Mouse (Mus musculus): ENCODE measurements around the gene Kcmf1. TPM values are rescaled to one million over a fixed set of nuclear protein-coding genes. Genes with fewer than 3 reads are reported as not detected.

The Kcmf1 gene
- polyA plus RNA-seq, 1 experiment from 2014 or later, result 25.0 TPM

Other genes starting within 250 kb of the Kcmf1 start
- gene Tcf7l1, start 110.7 kb downstream of the Kcmf1 start, polyA plus RNA-seq (2015; fragmentation: Nextera tagmentation; extraction: Ambion mirVana), result 20.6 and 21.1 TPM in 2 replicates
- gene Tmsb10, start 58.8 kb upstream of the Kcmf1 start, polyA plus RNA-seq (2015; fragmentation: Nextera tagmentation; extraction: Ambion mirVana), result 1,289 and 1,748 TPM in 2 replicates